Mouse (Mus musculus): ENCODE data around the gene Zscan2.

Zscan2 gene

DNA sequence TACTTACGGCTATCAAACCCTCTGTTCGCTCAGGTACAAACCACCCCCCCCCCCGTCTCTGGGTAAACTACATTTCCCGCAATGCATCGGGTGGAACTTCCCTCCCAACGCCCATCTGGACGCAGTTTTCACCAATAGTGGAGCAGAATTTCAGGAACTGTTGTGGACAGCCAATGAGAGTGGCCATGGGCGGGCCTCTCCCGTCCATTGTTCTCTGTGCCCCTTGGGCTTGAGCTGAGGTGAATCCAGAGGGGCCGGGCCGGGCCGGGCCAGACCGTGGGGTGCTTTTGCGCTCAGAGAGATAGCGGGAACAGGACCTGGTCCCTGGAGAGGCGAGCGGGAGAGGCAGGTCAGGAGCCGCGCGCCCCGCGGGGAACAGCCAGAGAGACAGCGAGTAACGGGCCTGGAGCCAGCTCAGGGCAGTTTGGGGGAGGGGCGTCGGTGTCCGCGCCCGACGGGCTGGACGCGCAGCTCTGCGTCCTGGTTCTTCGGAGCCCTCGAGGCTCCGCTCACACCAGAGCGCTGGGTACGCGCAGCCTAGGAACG lies at the start of gene Zscan2:
Gene Zscan2 (plus strand): TSS at position 192 of the 546 bp plus-strand sequence.
- DNase-seq = peak; percentile 96

- no peak for DNase-seq
Observed at GRCm38 (mm10) chr7:80813397-80813796, 47.3 kb upstream of the Zscan2 start.

- no peak for DNase-seq
Observed at GRCm38 (mm10) chr7:80816641-80817040, 44.1 kb upstream of the Zscan2 start.

DNA sequence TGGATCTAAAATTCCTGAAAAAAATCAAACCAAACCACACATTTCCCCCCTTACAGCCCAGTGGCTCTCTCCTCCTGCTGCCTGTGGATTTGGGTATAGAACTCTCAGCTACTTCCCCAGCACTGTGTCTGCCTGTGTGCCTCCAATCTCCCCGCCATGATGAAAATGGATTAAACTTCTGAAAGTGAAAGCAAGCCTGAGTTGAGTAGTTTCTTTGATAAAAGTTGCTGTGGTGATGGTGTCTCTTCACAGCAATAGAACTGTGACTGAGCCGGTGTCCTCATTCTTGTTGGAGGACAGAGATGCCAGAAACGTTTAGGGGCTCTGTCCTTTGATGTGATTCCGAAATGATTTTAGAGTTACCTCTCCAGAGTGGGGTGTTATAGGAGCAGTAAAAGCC lies 39.9 kb upstream of the Zscan2 start:
- DNase-seq = no peak

DNA sequence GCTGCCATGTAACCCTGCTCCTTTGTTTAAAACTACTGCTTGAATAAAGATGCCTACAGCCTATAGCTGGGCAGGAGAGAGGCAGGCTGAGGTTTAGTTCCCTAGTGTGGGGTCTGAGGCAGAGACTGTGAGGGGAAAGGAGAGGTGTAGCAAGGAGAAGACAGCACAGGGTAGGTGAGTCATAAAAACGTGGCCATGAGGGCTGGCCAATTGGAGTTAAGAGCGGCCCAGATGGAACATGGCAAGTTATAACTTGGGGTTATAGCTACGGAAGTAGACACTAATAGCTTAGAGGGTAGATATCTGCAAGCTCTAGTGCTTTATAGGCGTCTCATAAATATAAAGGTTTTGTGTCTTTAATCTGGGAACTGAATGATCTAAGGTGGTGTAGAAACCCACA lies 37.5 kb upstream of the Zscan2 start:
- no peak for DNase-seq

GRCm38 (mm10) chr7:80823875-80824682 lies 36.6 kb upstream of the Zscan2 start:
- peak; percentile 80 for DNase-seq

DNA sequence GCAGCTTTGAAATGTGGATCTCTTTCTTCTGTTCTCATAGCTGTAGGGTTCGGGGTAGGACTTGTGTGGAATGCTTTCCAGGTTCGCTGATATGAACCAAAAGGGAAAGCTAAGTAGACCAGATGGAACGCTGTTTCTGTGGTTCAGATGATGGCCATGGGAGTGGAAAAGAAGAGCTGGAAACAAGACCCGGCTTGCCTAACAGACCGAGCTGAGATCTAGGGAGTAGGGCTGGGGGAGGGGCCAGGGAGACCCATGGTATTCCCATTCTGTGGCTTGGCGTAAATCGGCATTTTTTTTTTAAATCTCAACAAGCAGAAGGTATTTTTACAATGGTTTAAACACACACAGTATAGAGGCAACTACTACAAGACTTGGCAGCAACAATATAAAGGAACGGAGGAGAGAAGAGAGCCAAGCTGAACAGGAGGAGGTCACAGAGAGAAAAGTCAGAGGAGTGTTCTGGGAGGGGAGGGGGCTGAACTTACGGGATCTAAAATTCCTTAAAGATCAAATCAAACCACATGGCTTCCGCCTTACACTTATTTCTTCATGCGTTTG lies 34.8 kb upstream of the Zscan2 start, which contains the start of gene Iqgap1:
Gene Iqgap1 (minus strand): TSS at position 132 of the 561 bp plus-strand sequence.
- peak; percentile 31 for DNase-seq

DNA sequence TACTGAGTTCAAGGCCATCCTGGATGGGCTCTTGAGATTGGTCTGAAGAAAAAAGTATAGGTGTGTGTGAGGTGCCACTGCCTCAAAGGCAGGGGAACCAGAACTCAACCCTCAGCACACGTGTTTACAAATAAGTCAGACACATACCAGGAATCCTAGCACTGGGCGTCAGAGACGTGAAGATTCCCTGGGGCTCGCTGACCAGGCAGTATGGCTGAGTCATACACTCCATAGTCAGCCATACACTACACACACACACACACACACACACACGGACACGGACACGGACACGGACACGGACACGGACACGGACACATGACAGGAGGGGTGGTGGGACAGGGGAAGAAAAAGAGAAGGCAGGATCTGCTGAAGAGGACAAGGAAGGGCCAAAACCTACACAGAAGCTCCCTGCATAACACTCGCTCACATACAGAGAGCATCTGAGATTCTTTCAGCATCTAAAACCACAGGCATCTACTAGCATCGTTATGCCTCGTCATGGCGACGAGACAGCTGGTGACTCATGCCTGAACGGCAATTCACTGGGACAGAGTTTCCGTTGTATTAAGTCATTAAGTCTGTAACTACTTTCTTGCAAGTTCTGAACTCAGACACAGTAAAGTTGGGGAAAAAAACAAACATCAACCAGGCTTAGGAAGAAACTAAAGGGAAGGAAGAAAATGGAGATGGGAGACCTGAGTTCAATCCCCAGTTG lies 32.4 kb upstream of the Zscan2 start:
- DNase-seq = peak; percentile 65

DNA sequence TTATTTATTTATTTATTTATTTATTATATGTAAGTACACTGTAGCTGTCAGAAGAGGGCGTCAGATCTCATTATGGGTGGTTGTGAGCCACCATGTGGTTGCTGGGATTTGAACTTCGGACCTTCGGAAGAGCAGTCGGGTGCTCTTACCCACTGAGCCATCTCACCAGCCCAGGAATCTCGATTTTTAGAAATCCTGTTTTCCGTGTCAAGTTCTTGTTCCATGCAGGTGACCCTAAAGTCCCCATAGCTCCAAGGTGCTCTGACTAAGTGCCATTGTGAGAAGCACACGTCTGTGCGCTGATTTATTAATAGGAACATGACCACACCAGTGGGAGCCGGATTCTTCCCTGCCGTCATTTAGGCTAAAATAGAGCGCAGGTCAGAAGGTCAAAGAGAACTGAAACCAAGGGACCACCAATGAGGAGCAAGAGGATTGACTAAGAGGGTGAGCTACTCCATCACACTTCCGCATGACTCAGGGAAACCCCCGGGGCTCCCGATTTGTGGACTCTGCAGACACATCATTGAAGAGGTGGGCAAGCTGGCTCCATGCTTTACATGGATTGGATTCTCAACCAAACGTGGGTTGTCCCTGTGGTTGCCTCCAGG lies 30.4 kb upstream of the Zscan2 start:
- DNase-seq = peak; percentile 66

DNA sequence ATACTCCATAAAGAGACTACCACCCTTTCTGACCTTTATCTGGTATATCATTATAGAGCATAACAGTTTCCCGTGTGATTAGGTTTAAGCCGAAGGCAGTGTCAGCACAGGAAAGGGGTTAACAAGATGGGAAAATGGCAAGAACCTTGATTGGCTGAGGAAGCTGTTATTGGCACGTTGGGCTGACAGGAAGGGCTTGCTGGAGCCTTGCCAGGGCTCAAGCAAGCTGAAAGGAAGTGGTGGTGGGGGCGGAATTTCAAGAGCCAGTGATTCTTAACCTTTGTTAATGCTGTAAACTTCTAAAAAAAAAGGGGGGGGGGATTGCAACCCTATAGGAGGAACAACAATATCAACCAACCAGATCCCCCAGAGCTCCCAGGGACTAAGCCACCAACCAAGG lies 28.5 kb upstream of the Zscan2 start:
- peak; percentile 84 for DNase-seq

- peak; percentile 81 for DNase-seq
Observed at GRCm38 (mm10) chr7:80832996-80833650, 27.6 kb upstream of the Zscan2 start.

GRCm38 (mm10) chr7:80833651-80834532 lies 26.8 kb upstream of the Zscan2 start:
- peak; percentile 44 for DNase-seq

DNA sequence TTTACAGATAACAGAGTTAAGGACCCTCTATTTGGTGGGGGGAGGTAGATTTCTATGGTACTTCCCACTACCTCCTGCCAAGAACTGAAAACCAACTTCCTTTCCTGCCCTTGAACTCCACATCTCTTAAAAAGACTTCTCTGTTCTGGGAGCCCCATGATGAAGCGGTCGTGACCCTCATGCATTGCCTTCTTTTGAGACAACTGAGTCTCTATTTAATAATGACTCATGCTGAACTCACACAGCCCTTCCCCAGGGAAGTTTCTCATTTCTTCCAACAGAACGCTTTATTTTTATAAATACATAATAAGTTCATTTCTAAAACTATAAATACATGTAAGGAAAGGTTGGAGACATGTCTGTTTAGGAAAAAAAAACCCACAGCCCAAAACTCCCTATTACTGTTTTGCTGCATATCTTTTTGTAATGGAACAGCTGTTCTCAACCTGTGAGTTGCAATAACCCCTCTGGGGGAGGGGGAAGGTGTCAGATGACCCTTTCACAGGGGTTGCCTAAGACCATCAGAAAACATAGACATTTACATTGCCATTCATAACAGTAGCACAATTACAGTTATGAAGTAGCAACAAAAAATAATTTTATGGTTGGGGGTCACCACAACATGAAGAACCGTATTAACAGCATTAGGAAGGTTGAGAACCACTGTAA lies 24.6 kb upstream of the Zscan2 start:
- no peak for DNase-seq

DNA sequence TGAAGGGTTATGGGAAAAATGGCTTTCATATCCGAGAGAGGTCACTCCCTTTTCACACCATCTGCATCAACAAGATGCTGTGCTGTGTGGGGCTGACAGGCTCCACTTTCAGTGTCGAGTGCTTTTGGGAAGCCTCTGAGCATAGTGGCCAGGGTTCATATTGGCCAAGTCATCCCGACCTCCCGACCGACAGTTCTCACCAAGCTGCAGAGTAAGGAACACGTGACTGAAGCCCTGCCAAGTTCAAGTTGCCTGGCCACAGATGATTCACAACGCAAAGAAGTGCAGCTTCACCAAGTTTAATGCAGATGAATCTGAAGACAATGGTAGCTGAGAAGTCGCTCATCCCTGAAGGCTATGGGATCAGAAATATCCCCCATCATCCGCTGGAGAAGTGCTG lies 23.0 kb upstream of the Zscan2 start:
- DNase-seq = peak; percentile 33

DNA sequence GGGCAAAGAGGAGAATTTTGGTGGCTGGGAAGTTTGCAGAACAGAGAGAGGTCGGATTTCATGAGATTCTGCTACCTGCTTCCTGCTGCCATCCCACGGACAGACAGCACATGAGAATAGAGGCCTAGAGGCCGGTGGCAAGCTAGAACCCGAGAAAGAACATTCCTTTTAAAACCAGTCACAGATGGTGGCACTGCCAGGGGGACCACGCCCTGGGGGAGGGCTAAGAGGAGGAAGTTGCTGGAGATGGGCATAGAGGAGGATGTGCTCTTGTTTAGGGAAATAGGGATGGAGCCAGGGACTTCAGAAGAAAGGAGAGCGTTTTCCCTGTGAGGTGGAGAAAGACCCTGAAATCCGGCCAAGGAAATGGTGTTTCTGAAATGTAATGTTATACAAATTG lies 22.5 kb upstream of the Zscan2 start:
- DNase-seq = peak; percentile 52

DNA sequence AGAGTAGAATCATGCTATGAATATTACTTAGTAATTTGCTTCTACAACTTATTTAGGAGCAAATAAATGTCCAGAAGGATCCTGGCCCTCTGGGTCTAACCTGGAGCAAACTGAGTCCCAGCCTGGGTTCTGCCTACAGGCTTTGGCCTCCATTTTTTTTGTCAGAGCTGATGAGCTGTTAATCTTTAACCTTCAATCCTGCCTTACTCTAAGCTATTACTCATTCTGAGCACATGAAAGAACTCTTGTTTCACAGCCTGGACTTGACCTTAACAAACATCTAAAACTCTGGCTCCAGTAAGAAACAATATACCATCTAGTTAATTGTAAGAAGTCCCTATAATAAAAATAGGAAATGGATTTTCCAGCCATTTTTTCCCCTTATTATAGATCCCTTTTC lies 21.0 kb upstream of the Zscan2 start:
- no peak for DNase-seq

GRCm38 (mm10) chr7:80840241-80840640 lies 20.5 kb upstream of the Zscan2 start:
- DNase-seq = no peak

DNA sequence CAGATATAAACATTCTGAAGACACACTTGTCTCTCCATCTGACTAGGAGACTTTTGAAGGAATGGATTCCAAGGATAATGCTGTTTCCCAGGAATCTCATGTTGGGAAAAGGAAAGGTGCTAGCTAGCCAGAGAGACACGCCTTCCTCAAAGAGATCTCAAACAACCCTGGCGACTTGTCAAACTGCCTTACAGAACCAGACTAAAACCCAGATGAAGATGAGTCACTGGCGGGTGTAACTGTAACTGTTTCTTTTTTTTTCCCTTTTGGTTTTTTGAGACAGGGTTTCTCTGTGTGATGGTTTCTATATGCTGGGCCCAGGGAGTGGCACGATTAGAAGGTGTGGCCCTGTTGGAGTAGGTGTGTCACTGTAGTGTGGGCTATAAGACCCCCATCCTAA lies 19.8 kb upstream of the Zscan2 start:
- peak; percentile 22 for DNase-seq

DNA sequence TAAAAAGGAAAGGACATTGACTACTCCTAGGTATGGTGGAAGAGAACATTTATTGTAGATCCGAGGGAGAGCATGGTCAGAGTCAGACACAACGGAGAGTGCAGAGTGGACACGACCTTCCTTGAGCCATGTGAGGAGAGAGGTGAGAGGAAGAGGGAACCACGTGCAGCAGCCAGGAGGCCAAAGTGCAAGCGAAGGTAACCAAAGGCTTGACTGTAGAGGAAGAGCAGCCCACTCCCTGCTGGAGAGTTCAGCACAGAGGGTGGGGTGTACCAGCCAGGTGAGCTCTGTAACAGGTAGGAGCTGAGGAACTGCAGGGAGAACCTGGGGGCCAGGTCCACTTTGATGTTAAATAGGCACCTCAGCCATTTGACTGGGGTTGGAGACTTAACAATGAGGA lies 18.6 kb upstream of the Zscan2 start:
- DNase-seq = no peak

DNA sequence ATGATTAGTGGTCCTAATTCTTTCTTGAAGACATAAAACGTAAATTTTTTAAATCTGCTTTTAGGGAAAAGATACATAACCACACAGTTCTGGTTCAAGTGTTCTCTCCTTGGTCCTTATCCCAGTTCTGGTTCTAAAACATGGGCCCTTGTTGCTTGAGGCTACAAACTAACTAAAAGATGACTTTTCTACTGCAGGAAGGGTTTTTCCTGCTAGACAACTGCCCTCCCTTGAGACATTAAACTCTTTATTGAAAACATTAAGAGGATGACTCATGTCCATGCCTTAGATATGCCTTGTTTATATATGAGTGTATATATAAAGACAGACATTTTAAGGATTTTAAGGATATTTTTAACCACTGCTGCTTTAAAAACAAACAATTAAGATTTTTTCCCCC lies 17.5 kb upstream of the Zscan2 start:
- DNase-seq = no peak

Measured in lung, postnatal 36 days (tissue).